Mouse (Mus musculus): ENCODE measurements around the gene Samd5. TPM values are rescaled to one million over a fixed set of nuclear protein-coding genes. Genes with fewer than 3 reads are reported as not detected.
A peak's percentile ranks its signal among the peaks of the same experiment; 100 is the strongest.

Gene Samd5
- polyA plus RNA-seq, 1 experiment, result 0.88 TPM

- 72% methylated on average over 4 of the region's 4 CpGs for WGBS
- no peak for DNase-seq (ENCODE audit: low read depth, low spot score)
Measured at GRCm38 (mm10) chr10:9594666-9595065, 80.3 kb downstream of the Samd5 start.

- WGBS, result 94% methylated on average over 2 of the region's 2 CpGs
- no peak for DNase-seq (ENCODE audit: low read depth, low spot score)
Measured at GRCm38 (mm10) chr10:9590606-9591005, 84.4 kb downstream of the Samd5 start.

- no peak for DNase-seq (ENCODE audit: low read depth, low spot score)
- 73% methylated on average over 5 of the region's 5 CpGs for WGBS
Measured at GRCm38 (mm10) chr10:9586328-9586727, 88.7 kb downstream of the Samd5 start.

- no peak for DNase-seq (ENCODE audit: low read depth, low spot score)
- 75% methylated on average over 5 of the region's 5 CpGs for WGBS
Measured at GRCm38 (mm10) chr10:9579374-9579773, 95.6 kb downstream of the Samd5 start.

GRCm38 (mm10) chr10:9575605-9576004, 99.4 kb downstream of the Samd5 start:
- peak; percentile 24 for DNase-seq (ENCODE audit: low read depth, low spot score)
- 34% methylated on average over 4 of the region's 4 CpGs for whole genome bisulfite sequencing

DNA sequence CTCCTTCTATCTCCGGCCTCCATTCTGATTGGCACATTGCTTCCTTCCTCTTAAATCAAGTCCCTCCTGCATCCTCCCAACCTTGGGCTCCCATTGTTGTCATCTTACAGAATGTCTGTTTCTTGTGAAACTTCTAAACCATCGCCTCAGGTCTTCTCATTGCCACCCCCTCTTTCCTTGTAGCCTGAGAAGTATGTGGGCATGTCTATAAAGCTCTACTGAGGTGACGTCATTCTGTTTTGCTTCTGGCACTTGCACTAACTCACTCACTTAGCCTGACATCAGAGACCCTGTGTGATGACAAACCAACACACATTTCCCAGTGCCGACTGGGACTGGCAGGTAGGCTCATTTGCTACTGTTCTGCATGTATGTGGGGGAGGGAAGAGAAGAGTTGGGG, 100.9 kb downstream of the Samd5 start:
- 75% methylated on average over 4 of the region's 4 CpGs for WGBS

More for the DNA sequence above, 100.9 kb downstream of the Samd5 start:
- no peak for DNase-seq (ENCODE audit: low read depth, low spot score)

Other genes starting within 250 kb of the Samd5 start
- 14.0 and 22.8 TPM in 2 replicates for gene Stxbp5, start 225.9 kb upstream of the Samd5 start, polyA plus RNA-seq (2012; rRNA removed)

Measured in large intestine, adult 2 months (tissue).